Mouse (Mus musculus): Measurements from ENCODE around the gene Dmbx1. TPM values are rescaled to one million over a fixed set of nuclear protein-coding genes. Genes with fewer than 3 reads are reported as not detected.

Dmbx1 gene
- polyA plus RNA-seq, 1 experiment from 2014 or later: not detected

- no peak overlapping the region for H3K4me2 ChIP-seq (ENCODE audit: low read length)
- no peak for ATAC-seq
- H3K4me3 ChIP-seq (replicated peaks; ENCODE audit: low read length): no peak overlapping the region
- H3K36me3 ChIP-seq (ENCODE audit: control insufficient read depth, insufficient read depth): no peaks in the 10 kb centered on the region
- WGBS: 50% methylated on average over 13 of the region's 13 CpGs
- no peaks in the 10 kb centered on the region for H3K9me3 ChIP-seq (ENCODE audit: control insufficient read depth, low read length)
- no peak overlapping the region for H3K27ac ChIP-seq (ENCODE audit: low read length)
- H3K27me3 ChIP-seq (replicated peaks; ENCODE audit: control insufficient read depth, insufficient read depth, low read length): peaks cover 65% of the 10 kb centered on the region
- peaks cover 6% of the 10 kb centered on the region for H3K4me1 ChIP-seq (replicated peaks; ENCODE audit: control insufficient read depth, insufficient read depth, low read length)
- H3K9ac ChIP-seq (replicated peaks; ENCODE audit: low read depth, low read length): no peak overlapping the region
Observed at GRCm38 (mm10) chr4:115931556-115932088, 8.1 kb downstream of the Dmbx1 start.

- WGBS: 70% methylated on average over 7 of the region's 7 CpGs
- no peaks in the 10 kb centered on the region for H3K4me1 ChIP-seq (replicated peaks; ENCODE audit: control insufficient read depth, insufficient read depth, low read length)
- no peak overlapping the region for H3K4me2 ChIP-seq (ENCODE audit: low read length)
- no peak overlapping the region for H3K4me3 ChIP-seq (replicated peaks; ENCODE audit: low read length)
- no peak overlapping the region for H3K9ac ChIP-seq (replicated peaks; ENCODE audit: low read depth, low read length)
- H3K36me3 ChIP-seq (ENCODE audit: control insufficient read depth, insufficient read depth): no peaks in the 10 kb centered on the region
- peaks cover 37% of the 10 kb centered on the region for H3K27me3 ChIP-seq (replicated peaks; ENCODE audit: control insufficient read depth, insufficient read depth, low read length)
- H3K27ac ChIP-seq (ENCODE audit: low read length): no peak overlapping the region
- H3K9me3 ChIP-seq (ENCODE audit: control insufficient read depth, low read length): no peaks in the 10 kb centered on the region
- ATAC-seq: no peak
Observed at GRCm38 (mm10) chr4:115927637-115928036, 12.1 kb downstream of the Dmbx1 start.

- 71% methylated on average over 16 of the region's 16 CpGs for WGBS
Observed at GRCm38 (mm10) chr4:115923262-115923880, 16.4 kb downstream of the Dmbx1 start.

GRCm38 (mm10) chr4:115922688-115923087, 17.0 kb downstream of the Dmbx1 start:
- Histone ChIP-seq H3K4me1 (replicated peaks; ENCODE audit: control insufficient read depth, insufficient read depth, low read length) (no peaks in the 10 kb centered on the region), H3K9ac (replicated peaks; ENCODE audit: low read depth, low read length) (no peak overlapping the region), H3K4me2 (ENCODE audit: low read length) (no peak overlapping the region), H3K4me3 (replicated peaks; ENCODE audit: low read length) (no peak overlapping the region), H3K36me3 (ENCODE audit: control insufficient read depth, insufficient read depth) (no peaks in the 10 kb centered on the region), H3K27me3 (replicated peaks; ENCODE audit: control insufficient read depth, insufficient read depth, low read length) (peaks cover 15% of the 10 kb centered on the region), H3K27ac (ENCODE audit: low read length) (no peak overlapping the region), H3K9me3 (ENCODE audit: control insufficient read depth, low read length) (no peaks in the 10 kb centered on the region)
- no peak for ATAC-seq
- 89% methylated on average over 5 of the region's 5 CpGs for whole genome bisulfite sequencing

More at GRCm38 (mm10) chr4:115923262-115923880, 16.4 kb downstream of the Dmbx1 start:
- H3K36me3 ChIP-seq (ENCODE audit: control insufficient read depth, insufficient read depth): no peaks in the 10 kb centered on the region
- peaks cover 13% of the 10 kb centered on the region for H3K27me3 ChIP-seq (replicated peaks; ENCODE audit: control insufficient read depth, insufficient read depth, low read length)
- no peaks in the 10 kb centered on the region for H3K4me1 ChIP-seq (replicated peaks; ENCODE audit: control insufficient read depth, insufficient read depth, low read length)
- no peak overlapping the region for H3K9ac ChIP-seq (replicated peaks; ENCODE audit: low read depth, low read length)
- ATAC-seq: no peak
- no peak overlapping the region for H3K27ac ChIP-seq (ENCODE audit: low read length)
- no peak overlapping the region for H3K4me2 ChIP-seq (ENCODE audit: low read length)
- no peaks in the 10 kb centered on the region for H3K9me3 ChIP-seq (ENCODE audit: control insufficient read depth, low read length)
- H3K4me3 ChIP-seq (replicated peaks; ENCODE audit: low read length): no peak overlapping the region

GRCm38 (mm10) chr4:115919911-115920310, 19.8 kb downstream of the Dmbx1 start:
- peaks cover 22% of the 10 kb centered on the region for H3K27me3 ChIP-seq (replicated peaks; ENCODE audit: control insufficient read depth, insufficient read depth, low read length)
- no peak overlapping the region for H3K4me2 ChIP-seq (ENCODE audit: low read length)
- H3K4me3 ChIP-seq (replicated peaks; ENCODE audit: low read length): no peak overlapping the region
- H3K9ac ChIP-seq (replicated peaks; ENCODE audit: low read depth, low read length): no peak overlapping the region
- WGBS: 82% methylated on average over 16 of the region's 16 CpGs
- H3K36me3 ChIP-seq (ENCODE audit: control insufficient read depth, insufficient read depth): no peaks in the 10 kb centered on the region
- H3K27ac ChIP-seq (ENCODE audit: low read length): no peak overlapping the region
- no peaks in the 10 kb centered on the region for H3K9me3 ChIP-seq (ENCODE audit: control insufficient read depth, low read length)
- no peaks in the 10 kb centered on the region for H3K4me1 ChIP-seq (replicated peaks; ENCODE audit: control insufficient read depth, insufficient read depth, low read length)
- no peak for ATAC-seq

- H3K4me2 ChIP-seq (ENCODE audit: low read length): no peak overlapping the region
- H3K4me3 ChIP-seq (replicated peaks; ENCODE audit: low read length): no peak overlapping the region
- H3K9ac ChIP-seq (replicated peaks; ENCODE audit: low read depth, low read length): no peak overlapping the region
- H3K27me3 ChIP-seq (replicated peaks; ENCODE audit: control insufficient read depth, insufficient read depth, low read length): peaks cover 16% of the 10 kb centered on the region
- ATAC-seq: no peak
- H3K4me1 ChIP-seq (replicated peaks; ENCODE audit: control insufficient read depth, insufficient read depth, low read length): no peaks in the 10 kb centered on the region; the same call in 1 of the 2 replicates
- H3K9me3 ChIP-seq (ENCODE audit: control insufficient read depth, low read length): no peaks in the 10 kb centered on the region
- H3K27ac ChIP-seq (ENCODE audit: low read length): no peak overlapping the region
- no peaks in the 10 kb centered on the region for H3K36me3 ChIP-seq (ENCODE audit: control insufficient read depth, insufficient read depth)
- 7% methylated on average over 4 of the region's 4 CpGs for WGBS
Observed at GRCm38 (mm10) chr4:115911586-115911985, 28.1 kb downstream of the Dmbx1 start.

- Histone ChIP-seq H3K9me3 (ENCODE audit: control insufficient read depth, low read length) (no peaks in the 10 kb centered on the region), H3K4me2 (ENCODE audit: low read length) (no peak overlapping the region), H3K27me3 (replicated peaks; ENCODE audit: control insufficient read depth, insufficient read depth, low read length) (peaks cover 20% of the 10 kb centered on the region), H3K9ac (replicated peaks; ENCODE audit: low read depth, low read length) (no peak overlapping the region), H3K36me3 (ENCODE audit: control insufficient read depth, insufficient read depth) (no peaks in the 10 kb centered on the region), H3K27ac (ENCODE audit: low read length) (no peak overlapping the region), H3K4me3 (replicated peaks; ENCODE audit: low read length) (no peak overlapping the region), H3K4me1 (replicated peaks; ENCODE audit: control insufficient read depth, insufficient read depth, low read length) (peaks cover 3% of the 10 kb centered on the region)
- 3% methylated on average over 7 of the region's 7 CpGs for WGBS
- ATAC-seq: peak; percentile 92
Observed at GRCm38 (mm10) chr4:115908641-115909040, 31.1 kb downstream of the Dmbx1 start.

- no peak for ATAC-seq
- H3K27ac ChIP-seq (ENCODE audit: low read length): no peak overlapping the region
- H3K9me3 ChIP-seq (ENCODE audit: control insufficient read depth, low read length): no peaks in the 10 kb centered on the region
- H3K4me3 ChIP-seq (replicated peaks; ENCODE audit: low read length): no peak overlapping the region
- peaks cover 3% of the 10 kb centered on the region for H3K4me1 ChIP-seq (replicated peaks; ENCODE audit: control insufficient read depth, insufficient read depth, low read length)
- H3K9ac ChIP-seq (replicated peaks; ENCODE audit: low read depth, low read length): no peak overlapping the region
- peaks cover 24% of the 10 kb centered on the region for H3K27me3 ChIP-seq (replicated peaks; ENCODE audit: control insufficient read depth, insufficient read depth, low read length)
- no peak overlapping the region for H3K4me2 ChIP-seq (ENCODE audit: low read length)
- 73% methylated on average over 1 of the region's 1 CpGs for WGBS
- no peaks in the 10 kb centered on the region for H3K36me3 ChIP-seq (ENCODE audit: control insufficient read depth, insufficient read depth)
Observed at GRCm38 (mm10) chr4:115907994-115908393, 31.7 kb downstream of the Dmbx1 start.

- H3K27me3 ChIP-seq (replicated peaks; ENCODE audit: control insufficient read depth, insufficient read depth, low read length): peaks cover 30% of the 10 kb centered on the region
- no peaks in the 10 kb centered on the region for H3K9me3 ChIP-seq (ENCODE audit: control insufficient read depth, low read length)
Observed at GRCm38 (mm10) chr4:115906791-115907190, 32.9 kb downstream of the Dmbx1 start.

More at GRCm38 (mm10) chr4:115906791-115907190, 32.9 kb downstream of the Dmbx1 start:
- 88% methylated on average over 3 of the region's 3 CpGs for WGBS
- Histone ChIP-seq H3K9ac (replicated peaks; ENCODE audit: low read depth, low read length) (no peak overlapping the region), H3K36me3 (ENCODE audit: control insufficient read depth, insufficient read depth) (no peaks in the 10 kb centered on the region), H3K27ac (ENCODE audit: low read length) (no peak overlapping the region), H3K4me2 (ENCODE audit: low read length) (no peak overlapping the region), H3K4me1 (replicated peaks; ENCODE audit: control insufficient read depth, insufficient read depth, low read length) (peaks cover 3% of the 10 kb centered on the region), H3K4me3 (replicated peaks; ENCODE audit: low read length) (no peak overlapping the region)
- ATAC-seq: no peak
